Comparison of ENCODE assay signal across 16 mouse cellular contexts in the genomic region with DNA sequence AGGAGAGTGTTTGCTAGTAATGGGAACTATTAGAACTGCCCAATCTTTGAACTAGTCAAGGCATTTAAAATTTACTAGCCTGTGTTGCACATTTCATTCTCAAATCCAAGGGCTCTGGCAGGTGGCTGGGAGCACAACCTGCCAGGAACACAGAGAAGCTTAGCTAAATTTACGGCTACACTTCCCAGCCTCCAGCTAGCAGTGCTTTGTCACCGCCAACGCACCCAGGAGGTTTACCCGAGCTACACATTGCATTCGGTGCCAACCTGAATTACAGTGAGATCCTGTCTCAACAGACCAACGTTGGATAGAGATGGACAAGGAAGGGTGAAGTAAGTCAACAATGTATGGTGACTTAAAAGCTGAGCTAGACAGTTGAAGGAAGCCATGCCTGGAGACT. TPM values are rescaled to one million over a fixed set of nuclear protein-coding genes. Genes with fewer than 3 reads are reported as not detected.
"Had no signal": no experiment of that assay in that cellular context is flagged by ENCODE, and none has a peak within 500 bp of the region (broad histone marks: within the 10 kb centered on the region; RNA-seq: fewer than 3 reads in every experiment).

No protein-coding gene starts in this region.

- ATAC-seq: liver, postnatal 0 days; lung, postnatal 0 days; midbrain, embryonic 13.5 days; midbrain, embryonic 15.5 days had no signal

- H3K27me3 ChIP-seq: liver, embryonic 15.5 days; midbrain, embryonic 13.5 days; midbrain, embryonic 15.5 days; neural tube, embryonic 12.5 days; stomach, embryonic 15.5 days had no signal

- H3K36me3 ChIP-seq: liver, embryonic 15.5 days; midbrain, embryonic 13.5 days; midbrain, embryonic 15.5 days; neural tube, embryonic 12.5 days; stomach, embryonic 15.5 days had no signal

- H3K9ac ChIP-seq: liver, embryonic 15.5 days; liver, postnatal 0 days; lung, embryonic 14.5 days; midbrain, embryonic 13.5 days; midbrain, embryonic 15.5 days; neural tube, embryonic 12.5 days; stomach, embryonic 15.5 days had no signal

- H3K4me1 ChIP-seq: liver, embryonic 15.5 days; midbrain, embryonic 13.5 days; midbrain, embryonic 15.5 days; neural tube, embryonic 12.5 days; stomach, embryonic 15.5 days had no signal

- H3K4me2 ChIP-seq: liver, embryonic 15.5 days; lung, embryonic 14.5 days; midbrain, embryonic 11.5 days; midbrain, embryonic 13.5 days; midbrain, embryonic 15.5 days; neural tube, embryonic 12.5 days; stomach, embryonic 15.5 days had no signal

- H3K27ac ChIP-seq: liver, embryonic 15.5 days; macrophage; midbrain, embryonic 13.5 days; midbrain, embryonic 15.5 days; neural tube, embryonic 12.5 days; stomach, embryonic 15.5 days; stomach, postnatal 0 days had no signal

- DNase-seq: liver, postnatal 0 days; lung, embryonic 14.5 days; lung, postnatal 14 days; lung, postnatal 36 days; thymus, adult 18-20 months; thymus, postnatal 14 days; thymus, postnatal 36 days had no signal

- H3K4me3 ChIP-seq: liver, embryonic 15.5 days; midbrain, embryonic 13.5 days; midbrain, embryonic 15.5 days; neural tube, embryonic 12.5 days; stomach, embryonic 15.5 days had no signal

- H3K9me3 ChIP-seq: liver, embryonic 15.5 days; midbrain, embryonic 13.5 days; midbrain, embryonic 15.5 days; neural tube, embryonic 12.5 days; stomach, embryonic 15.5 days had no signal

RNA-seq across cellular contexts. Expression of gene Myh11, which starts 27.9 kb away (rescaled TPM):
- polyA plus RNA-seq: macrophage had no signal
